Mouse (Mus musculus) CD4-positive helper T cell, adult 2 months (primary cell): ENCODE results near the gene Cables2.

Experiments
- DNase-seq: peaks from one replicate; pipeline ENCODE4 v3.0.0-alpha.2; 2012; ENCODE audit warnings: low read depth, missing footprints, low spot score

Gene Cables2

GRCm38 (mm10) chr2:180227262-180228059 lies 45.8 kb downstream of the Cables2 start:
- peak; percentile 34 for DNase-seq

GRCm38 (mm10) chr2:180225762-180226378 lies 47.4 kb downstream of the Cables2 start, which contains the start of gene Lama5:
Gene Lama5, minus strand, starts transcription at chr2:180225859.
- DNase-seq = no peak

GRCm38 (mm10) chr2:180225044-180225761 lies 48.1 kb downstream of the Cables2 start:
- DNase-seq = peak; percentile 36

- DNase-seq = no peak
These were observed 48.7 kb downstream of the Cables2 start for GRCm38 (mm10) chr2:180224647-180225043.

GRCm38 (mm10) chr2:180222250-180222649 lies 51.0 kb downstream of the Cables2 start:
- no peak for DNase-seq

GRCm38 (mm10) chr2:180221051-180221450 lies 52.2 kb downstream of the Cables2 start:
- no peak for DNase-seq

- DNase-seq = no peak
These were observed 53.1 kb downstream of the Cables2 start for GRCm38 (mm10) chr2:180220165-180220564.

- no peak for DNase-seq
These were observed 54.0 kb downstream of the Cables2 start for GRCm38 (mm10) chr2:180219145-180219943.

- no peak for DNase-seq
These were observed 54.6 kb downstream of the Cables2 start for GRCm38 (mm10) chr2:180218677-180219076.

GRCm38 (mm10) chr2:180218241-180218640 lies 55.1 kb downstream of the Cables2 start:
- no peak for DNase-seq

- no peak for DNase-seq
These were observed 55.7 kb downstream of the Cables2 start for GRCm38 (mm10) chr2:180217587-180217986.

GRCm38 (mm10) chr2:180216921-180217320 lies 56.4 kb downstream of the Cables2 start:
- DNase-seq = no peak

- no peak for DNase-seq
These were observed 57.3 kb downstream of the Cables2 start for GRCm38 (mm10) chr2:180215951-180216350.

- DNase-seq = no peak
These were observed 58.3 kb downstream of the Cables2 start for GRCm38 (mm10) chr2:180215011-180215461.

GRCm38 (mm10) chr2:180214352-180214978 lies 58.8 kb downstream of the Cables2 start:
- DNase-seq = no peak

- DNase-seq = no peak
These were observed 61.0 kb downstream of the Cables2 start for GRCm38 (mm10) chr2:180212255-180212654.

- DNase-seq = no peak
These were observed 64.3 kb downstream of the Cables2 start for GRCm38 (mm10) chr2:180208976-180209375.
